Mouse (Mus musculus): Measurements from ENCODE around the gene Trmt1. TPM values are rescaled to one million over a fixed set of nuclear protein-coding genes. Genes with fewer than 3 reads are reported as not detected.

Gene Trmt1
- 79.3 TPM for polyA plus RNA-seq (2017; shearing (Covaris generic))

DNA sequence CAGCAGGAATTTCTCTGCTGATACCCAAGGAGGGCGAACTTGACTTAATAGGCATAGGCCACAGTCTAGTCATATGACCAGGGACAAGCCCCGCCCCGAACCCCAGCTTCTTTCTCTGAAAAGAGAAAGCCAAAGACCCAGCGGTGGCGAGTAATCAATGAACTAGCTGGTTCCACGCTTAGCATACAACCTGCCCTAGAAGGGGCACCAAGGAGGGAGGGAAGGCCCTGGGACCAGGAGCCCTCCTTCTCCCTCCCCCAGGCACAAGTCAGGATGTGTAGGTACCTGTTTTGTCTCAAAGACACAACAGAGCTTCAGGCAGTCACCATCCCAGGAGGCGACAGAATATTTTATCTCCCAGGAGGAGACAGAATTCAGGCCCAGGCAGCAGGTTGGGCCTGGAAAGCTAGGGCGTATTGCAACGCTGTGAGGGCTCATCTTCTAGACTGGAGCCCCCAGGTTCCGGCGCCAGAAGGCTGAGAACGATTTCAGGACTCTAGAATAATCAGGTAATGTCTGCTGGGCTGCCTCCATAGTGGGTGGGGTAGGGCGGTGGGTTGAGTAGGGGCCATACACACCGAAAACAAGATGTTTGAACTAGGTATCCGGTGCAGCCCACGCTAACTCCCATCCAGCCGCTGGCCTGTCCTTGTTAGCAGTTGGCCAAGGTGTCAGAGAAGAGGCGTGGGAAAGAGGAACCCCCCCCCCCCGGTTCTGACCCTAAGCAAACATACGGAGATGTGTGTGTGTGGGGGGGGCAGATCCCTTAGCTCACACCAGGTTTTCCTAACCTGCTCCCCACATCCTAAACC lies at the start of gene Trmt1:
Trmt1 (plus strand) TSS at position 117 of the 812 bp plus-strand sequence.

DNA sequence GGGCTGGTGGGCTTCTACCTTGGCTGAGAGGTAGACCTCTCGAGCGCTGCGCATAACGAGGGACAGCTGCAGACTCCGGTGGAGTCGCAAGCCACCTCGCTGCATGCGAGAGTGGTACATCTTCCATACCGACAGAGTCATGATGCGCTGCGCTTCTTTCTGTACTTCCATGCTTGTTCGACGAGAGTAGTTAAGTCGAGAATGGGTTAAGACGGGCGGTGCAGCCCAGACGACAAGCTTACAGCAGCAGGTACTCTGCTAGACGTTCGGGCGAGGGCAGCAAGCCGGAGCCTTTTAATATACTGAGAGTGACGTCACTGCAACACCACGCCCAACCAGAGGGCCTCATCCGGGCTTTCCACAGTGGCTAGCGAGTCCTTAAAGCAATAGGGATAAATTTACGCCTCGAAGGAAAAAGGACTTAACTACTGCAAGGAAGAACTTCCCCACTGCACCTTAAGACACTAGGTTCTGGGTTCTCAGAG lies 23.5 kb upstream of the Trmt1 start, which contains the start of gene Ier2:
Ier2 (minus strand) TSS at position 272 of the 485 bp plus-strand sequence.

DNA sequence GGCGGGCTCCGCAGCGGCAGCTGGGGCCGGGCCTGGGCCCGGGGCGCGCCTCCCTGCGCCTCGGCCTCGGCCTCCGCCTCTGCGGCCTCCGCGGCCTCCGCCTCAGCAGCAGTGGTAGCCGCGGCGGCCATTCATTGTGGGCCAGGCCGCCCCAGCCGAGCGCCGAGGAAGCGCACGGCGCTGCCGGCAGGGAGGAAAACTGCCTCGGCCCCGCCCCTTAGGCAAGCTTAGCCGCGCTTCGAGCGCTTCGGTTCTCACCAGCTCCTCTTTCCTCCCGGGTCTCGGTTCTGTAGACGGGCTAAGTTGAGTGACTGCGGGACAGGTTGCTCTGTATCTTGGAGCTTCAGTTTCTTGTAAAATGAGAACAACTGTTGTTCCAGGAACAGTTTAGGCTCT lies 1.6 kb downstream of the Trmt1 start, which contains the start of gene Nacc1:
Nacc1 (minus strand) TSS at position 158 of the 396 bp plus-strand sequence.

DNA sequence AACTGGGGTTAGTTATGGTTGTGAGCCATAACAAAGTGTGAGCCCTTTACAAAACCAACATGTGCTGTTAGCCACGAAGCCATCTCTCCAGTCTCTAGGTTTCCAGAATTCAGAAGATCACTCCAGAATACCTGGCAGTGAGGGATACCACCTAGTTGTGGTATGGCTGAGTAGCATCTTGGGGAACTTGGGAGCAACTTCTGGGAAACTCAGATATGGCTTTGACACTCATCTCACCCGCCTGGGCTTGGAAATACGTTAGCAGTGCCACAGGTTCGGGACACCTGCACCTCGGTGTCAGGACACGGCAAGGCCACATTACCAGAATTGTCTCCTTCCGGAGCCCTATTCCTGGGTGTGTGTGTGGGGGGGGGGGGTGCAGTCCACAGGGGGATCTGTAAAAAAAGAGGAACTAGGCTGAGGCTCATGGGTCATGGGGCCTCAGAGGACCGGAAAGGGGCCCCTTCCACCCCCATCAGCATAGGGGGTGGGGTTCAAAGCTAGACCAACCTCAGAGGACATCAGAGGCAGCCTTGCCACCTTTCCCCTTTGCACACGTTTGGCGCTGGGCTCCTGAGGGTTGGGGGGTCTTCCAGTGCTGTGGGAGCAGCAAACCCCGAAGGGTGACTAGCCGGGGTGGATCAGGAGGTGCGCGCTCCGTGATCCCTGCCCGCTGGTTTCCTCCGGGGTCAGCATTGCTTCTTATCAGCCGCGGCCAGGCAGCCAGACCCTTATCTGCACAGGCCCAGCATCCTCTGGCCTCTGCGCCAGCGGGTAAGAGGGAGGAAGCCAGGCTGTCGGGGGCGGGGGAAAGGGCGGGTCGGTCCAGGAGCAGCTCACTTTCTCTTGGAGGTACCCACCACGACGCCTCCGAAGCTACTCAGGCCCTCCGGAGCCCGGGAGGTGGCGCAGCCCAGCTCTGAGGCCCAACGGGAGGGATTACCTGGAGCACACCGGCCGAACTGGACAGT lies 15.1 kb downstream of the Trmt1 start, which contains the start of gene Lyl1:
Lyl1 (plus strand) TSS at position 517 of the 971 bp plus-strand sequence.

DNA sequence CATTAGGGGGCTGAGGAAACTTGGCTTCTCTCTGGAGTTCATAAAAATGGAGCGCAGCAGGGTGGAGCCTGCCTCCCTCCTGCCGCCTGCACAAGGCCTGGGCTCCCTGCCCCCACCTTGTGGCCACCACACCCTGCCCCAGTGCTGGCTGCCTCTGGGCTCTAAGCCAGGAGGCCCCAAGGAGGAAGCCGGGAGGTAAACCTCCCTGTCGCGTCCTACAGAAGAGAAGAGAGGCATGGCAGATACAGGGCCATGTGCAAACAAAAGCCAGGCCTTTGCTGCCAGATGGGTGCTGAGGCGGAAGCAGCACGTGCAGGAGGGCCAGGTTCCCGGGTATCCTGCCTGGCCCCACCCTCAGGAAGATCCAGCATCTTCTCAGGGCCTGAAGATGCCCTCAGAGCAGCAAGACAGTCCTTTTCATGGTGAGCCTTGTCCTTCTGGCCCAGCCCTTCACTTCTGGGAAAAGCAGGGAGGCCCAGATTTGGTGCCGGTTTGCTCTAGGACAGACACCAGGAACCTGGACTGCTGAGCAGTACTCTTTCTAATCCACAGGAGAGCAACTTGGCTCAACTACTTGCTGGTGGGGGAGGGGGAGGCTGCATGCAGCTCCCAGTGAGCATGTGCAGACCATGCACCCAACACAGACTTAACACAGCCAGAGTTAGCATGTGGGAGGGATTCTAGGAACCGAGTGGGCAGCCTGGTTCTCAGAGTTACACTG lies 36.9 kb downstream of the Trmt1 start, which contains the start of gene G430095P16Rik:
G430095P16Rik (plus strand) TSS at position 158 of the 721 bp plus-strand sequence.

Other genes with a start within 250 kb of the Trmt1 start
- gene Ier2, start 23.5 kb upstream of the Trmt1 start, polyA plus RNA-seq (2017; shearing (Covaris generic)) = 473 TPM
- 14.7 TPM for gene Nacc1, start 1.6 kb downstream of the Trmt1 start, polyA plus RNA-seq (2017; shearing (Covaris generic))
- gene Lyl1, start 15.2 kb downstream of the Trmt1 start, polyA plus RNA-seq (2017; shearing (Covaris generic)) = not detected
- 15.7 TPM for gene G430095P16Rik, start 36.7 kb downstream of the Trmt1 start, polyA plus RNA-seq (2017; shearing (Covaris generic))
- 12.9 TPM for gene Nfix, start 114.0 kb downstream of the Trmt1 start, polyA plus RNA-seq (2017; shearing (Covaris generic))
- gene Dand5, start 136.5 kb downstream of the Trmt1 start, polyA plus RNA-seq (2017; shearing (Covaris generic)) = 1.7 TPM
- 25.6 TPM for gene Gadd45gip1, start 145.2 kb downstream of the Trmt1 start, polyA plus RNA-seq (2017; shearing (Covaris generic))
- 153 TPM for gene Rad23a, start 154.4 kb downstream of the Trmt1 start, polyA plus RNA-seq (2017; shearing (Covaris generic))
- gene Calr, start 160.6 kb downstream of the Trmt1 start, polyA plus RNA-seq (2017; shearing (Covaris generic)) = 394 TPM
- gene Farsa, start 170.7 kb downstream of the Trmt1 start, polyA plus RNA-seq (2017; shearing (Covaris generic)) = 96.7 TPM
- 3.5 TPM for gene Syce2, start 185.8 kb downstream of the Trmt1 start, polyA plus RNA-seq (2017; shearing (Covaris generic))
- gene Gcdh, start 207.6 kb downstream of the Trmt1 start, polyA plus RNA-seq (2017; shearing (Covaris generic)) = 25.9 TPM
- 0.30 TPM for gene Klf1, start 215.6 kb downstream of the Trmt1 start, polyA plus RNA-seq (2017; shearing (Covaris generic))
- 4.9 TPM for gene Dnase2a, start 222.3 kb downstream of the Trmt1 start, polyA plus RNA-seq (2017; shearing (Covaris generic))

All from naive thymus-derived CD4-positive, alpha-beta T cell, adult 5 months (primary cell).